Comparison of ENCODE assay signal across 8 mouse cellular contexts in the genomic region with DNA sequence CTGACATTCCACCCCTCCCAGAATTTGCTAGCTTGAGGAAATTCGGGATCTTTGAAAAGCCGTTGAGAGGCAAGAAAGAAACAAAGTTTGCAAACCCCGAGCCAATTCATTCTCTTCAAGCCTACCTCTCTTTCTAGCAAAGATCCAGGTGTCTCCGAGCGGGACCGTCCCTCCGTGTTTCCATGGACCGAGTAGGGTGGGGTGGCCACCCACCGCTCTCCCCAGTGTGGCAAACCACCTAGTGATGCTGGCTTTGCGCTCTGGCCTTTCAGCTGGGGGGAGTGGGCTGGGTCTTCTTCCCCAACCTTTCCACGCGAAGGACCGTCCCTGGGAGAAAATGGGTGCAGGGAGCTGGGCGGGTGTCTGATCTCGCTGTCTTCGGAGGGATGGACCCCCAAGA. TPM values are rescaled to one million over a fixed set of nuclear protein-coding genes. Genes with fewer than 3 reads are reported as not detected.
A peak's percentile ranks its signal among the peaks of the same experiment; 100 is the strongest.
DNase-seq lines count a peak whose midpoint lies in the region; ATAC-seq and TF ChIP-seq lines count a peak whose summit lies in the region.

No protein-coding gene starts in this region.

- no peak for TF ChIP-seq CTCF in intestine, postnatal 0 days (IDR thresholded peaks at IDR 0.05; ENCODE audit: low read depth)
- TF ChIP-seq CTCF in olfactory bulb, adult 2 months (IDR thresholded peaks at IDR 0.05; ENCODE audit: insufficient read depth, low read depth, low read length): no peak

- H3K4me1 ChIP-seq in heart, embryonic 11.5 days (ENCODE audit: control insufficient read depth, insufficient read depth, low read length): peaks cover 46% of the 10 kb centered on the region
- peaks cover 53% of the 10 kb centered on the region for H3K4me1 ChIP-seq in embryonic facial prominence, embryonic 13.5 days
- peaks cover 12% of the 10 kb centered on the region for H3K4me1 ChIP-seq in intestine, postnatal 0 days (replicated peaks; ENCODE audit: control insufficient read depth, insufficient read depth, low read length)
- H3K4me1 ChIP-seq in olfactory bulb, adult 2 months (ENCODE audit: control insufficient read depth, insufficient read depth, low read length): peaks cover 23% of the 10 kb centered on the region

- DNase-seq in heart, postnatal 10 days: no peak
- DNase-seq in CD4-positive, CD25-positive, alpha-beta regulatory T cell, adult 2 months (ENCODE audit: low read depth, low spot score): peak; percentile 52
- DNase-seq in adrenal gland, adult (ENCODE audit: inconsistent age in 2 of 2, low spot score in 1 of 2): no peak
- DNase-seq in gastrocnemius, postnatal 4 days (ENCODE audit: low spot score in 2 of 2): no peak

- under 1% methylated on average over 16 of the region's 16 CpGs for WGBS in heart, embryonic 11.5 days (ENCODE audit: insufficient replicate concordance)
- WGBS in embryonic facial prominence, embryonic 13.5 days: under 1% methylated on average over 16 of the region's 16 CpGs
- WGBS in intestine, postnatal 0 days: under 1% methylated on average over 16 of the region's 16 CpGs
- under 1% methylated on average over 16 of the region's 16 CpGs for WGBS in olfactory bulb, adult 2 months

- TF ChIP-seq POLR2A in olfactory bulb, adult 2 months (IDR thresholded peaks at IDR 0.05; ENCODE audit: insufficient read depth, low read depth, low read length): no peak

- peak overlapping the region; percentile 84 for H3K4me2 ChIP-seq in heart, embryonic 11.5 days
- H3K4me2 ChIP-seq in embryonic facial prominence, embryonic 13.5 days: peak overlapping the region; percentile 77
- peak overlapping the region; percentile 92 for H3K4me2 ChIP-seq in intestine, postnatal 0 days (replicated peaks; ENCODE audit: low read depth)

- H3K9ac ChIP-seq in heart, embryonic 11.5 days (ENCODE audit: low read depth, low read length): peak overlapping the region; percentile 80
- peak overlapping the region; percentile 77 for H3K9ac ChIP-seq in embryonic facial prominence, embryonic 13.5 days
- H3K9ac ChIP-seq in intestine, postnatal 0 days (ENCODE audit: low read depth, low read length): peak overlapping the region; percentile 58

- peak overlapping the region; percentile 79 for H3K27ac ChIP-seq in heart, embryonic 11.5 days (ENCODE audit: low read depth, low read length)
- H3K27ac ChIP-seq in embryonic facial prominence, embryonic 13.5 days: peak overlapping the region; percentile 88
- H3K27ac ChIP-seq in intestine, postnatal 0 days (ENCODE audit: low read depth, low read length): peak overlapping the region; percentile 46
- no peak overlapping the region for H3K27ac ChIP-seq in olfactory bulb, adult 2 months (ENCODE audit: insufficient read depth, low read depth, low read length)

- peak overlapping the region; percentile 75 for H3K4me3 ChIP-seq in heart, embryonic 11.5 days (ENCODE audit: low read depth, low read length)
- H3K4me3 ChIP-seq in embryonic facial prominence, embryonic 13.5 days: peak overlapping the region; percentile 72
- peak overlapping the region; percentile 71 for H3K4me3 ChIP-seq in intestine, postnatal 0 days (ENCODE audit: low read depth, low read length)
- H3K4me3 ChIP-seq in olfactory bulb, adult 2 months (ENCODE audit: insufficient read depth, low read depth, low read length): peak overlapping the region; percentile 55

- no peaks in the 10 kb centered on the region for H3K27me3 ChIP-seq in heart, embryonic 11.5 days (ENCODE audit: control insufficient read depth, insufficient read depth, low read length)
- H3K27me3 ChIP-seq in embryonic facial prominence, embryonic 13.5 days: no peaks in the 10 kb centered on the region
- no peaks in the 10 kb centered on the region for H3K27me3 ChIP-seq in intestine, postnatal 0 days (replicated peaks; ENCODE audit: control insufficient read depth, insufficient read depth, low read length)

- no peaks in the 10 kb centered on the region for H3K9me3 ChIP-seq in heart, embryonic 11.5 days (replicated peaks; ENCODE audit: control insufficient read depth, low read length)
- H3K9me3 ChIP-seq in embryonic facial prominence, embryonic 13.5 days: no peaks in the 10 kb centered on the region
- no peaks in the 10 kb centered on the region for H3K9me3 ChIP-seq in intestine, postnatal 0 days (ENCODE audit: control insufficient read depth)

- intact Hi-C loops in heart, postnatal 10 days (cut with DNase I): loop anchor here (2.0 kb wide), 2 partner anchors 64 to 96 kb away; no protein-coding TSS in a partner anchor

- no peaks in the 10 kb centered on the region for H3K36me3 ChIP-seq in heart, embryonic 11.5 days (ENCODE audit: control insufficient read depth, insufficient read depth, low read length)
- H3K36me3 ChIP-seq in embryonic facial prominence, embryonic 13.5 days: 0 out of 2 replicates have a peak, but pooled peaks cover 4% of the 10 kb centered on the region
- no peaks in the 10 kb centered on the region for H3K36me3 ChIP-seq in intestine, postnatal 0 days (ENCODE audit: control insufficient read depth, insufficient read depth)

- ATAC-seq in heart, embryonic 11.5 days (replicated peaks; ENCODE audit: insufficient number of reproducible peaks, low FRiP score, low TSS enrichment): no peak
- no peak for ATAC-seq in embryonic facial prominence, embryonic 13.5 days (ENCODE audit: insufficient number of reproducible peaks, insufficient read depth, low FRiP score, low TSS enrichment, low read depth)
- no peak for ATAC-seq in intestine, postnatal 0 days

RNA-seq across cellular contexts. Expression of a gene that starts 0.3 kb away (rescaled TPM):
- 26.1 and 35.6 TPM in 2 replicates for polyA plus RNA-seq in heart, embryonic 11.5 days (2014; fragmentation: Nextera tagmentation; extraction: Ambion mirVana)
- 10 to 100 TPM; 34.4 to 38.8 TPM for total RNA-seq in heart, postnatal 10 days (2021)
- 25.3 and 26.1 TPM in 2 replicates for polyA plus RNA-seq in embryonic facial prominence, embryonic 13.5 days (2015; fragmentation: Nextera tagmentation; extraction: Ambion mirVana)
- polyA plus RNA-seq in intestine, postnatal 0 days (2015; fragmentation: Nextera tagmentation; extraction: Ambion mirVana): 9.8 and 11.8 TPM in 2 replicates
- polyA plus RNA-seq in olfactory bulb, adult 2 months (2012; ENCODE audit: insufficient read depth, insufficient read length, low replicate concordance, missing spikeins): 167 TPM in 1 of 2 replicates, not detected in the other
- 10 to 100 TPM; 44.7 to 48.8 TPM for total RNA-seq in gastrocnemius, postnatal 4 days (2021)
